Mouse (Mus musculus): Measurements from ENCODE around the gene Mdfi. TPM values are rescaled to one million over a fixed set of nuclear protein-coding genes. Genes with fewer than 3 reads are reported as not detected.
A peak's percentile ranks its signal among the peaks of the same experiment; 100 is the strongest.

The Mdfi gene
- polyA plus RNA-seq, 1 experiment from 2014 or later, result 12.4 TPM

DNA sequence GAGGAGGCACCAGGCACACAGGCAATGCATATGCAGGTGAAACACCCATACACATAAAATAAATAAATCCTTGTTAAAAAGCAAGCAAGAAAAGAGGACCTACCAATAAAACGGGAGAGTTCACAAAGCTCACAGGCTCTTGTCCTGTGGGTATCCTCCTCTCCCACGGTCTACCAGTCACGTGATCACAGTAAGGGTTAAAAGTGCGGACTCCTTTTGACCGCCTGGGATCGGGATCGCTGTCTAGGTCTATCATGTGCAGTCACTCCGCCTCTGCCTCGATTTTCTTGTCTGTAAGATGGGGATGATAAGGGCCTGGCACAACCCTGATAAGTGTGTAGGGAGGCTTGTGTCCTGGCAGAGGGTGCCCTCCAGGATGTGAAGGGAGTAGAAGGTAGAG lies 37.1 kb downstream of the Mdfi start:
- Histone ChIP-seq H3K36me3 (ENCODE audit: control insufficient read depth, insufficient read depth, low read length) (no peaks in the 10 kb centered on the region), H3K9me3 (replicated peaks; ENCODE audit: control insufficient read depth, low read length) (no peaks in the 10 kb centered on the region)
- ATAC-seq, result no peak

DNA sequence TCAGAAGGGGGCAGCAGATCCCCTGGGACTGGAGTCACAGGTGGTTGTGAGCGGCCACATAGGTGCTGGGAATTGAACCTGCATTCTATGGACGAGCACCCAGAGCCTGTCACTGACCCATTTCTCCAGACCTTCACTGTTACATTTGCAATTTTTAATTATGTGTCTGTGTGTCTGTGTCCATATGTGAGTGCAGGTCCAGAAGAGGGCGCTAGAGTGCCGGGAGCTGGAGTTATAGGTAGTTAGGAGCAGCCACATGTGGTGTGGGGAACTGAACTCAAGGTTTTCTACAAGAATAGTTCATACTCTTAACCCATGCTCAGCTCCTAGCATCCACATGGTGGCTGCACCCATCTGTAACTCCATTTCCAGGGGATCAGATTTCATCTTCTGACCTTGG lies 37.5 kb downstream of the Mdfi start:
- Histone ChIP-seq H3K27ac (ENCODE audit: low read depth, low read length) (no peak overlapping the region), H3K4me2 (ENCODE audit: low read length) (no peak overlapping the region), H3K36me3 (ENCODE audit: control insufficient read depth, insufficient read depth, low read length) (no peaks in the 10 kb centered on the region), H3K4me1 (ENCODE audit: control insufficient read depth, insufficient read depth, low read length) (no peaks in the 10 kb centered on the region), H3K27me3 (replicated peaks; ENCODE audit: control insufficient read depth, insufficient read depth, low read length) (no peaks in the 10 kb centered on the region), H3K9me3 (replicated peaks; ENCODE audit: control insufficient read depth, low read length) (no peaks in the 10 kb centered on the region), H3K4me3 (ENCODE audit: low read depth, low read length) (no peak overlapping the region), H3K9ac (ENCODE audit: low read length) (no peak overlapping the region)
- ATAC-seq (no peak), DNase-seq (ENCODE audit: low spot score) (no peak)
- WGBS, result 78% methylated on average over 4 of the region's 4 CpGs

More for the DNA sequence above, 37.1 kb downstream of the Mdfi start:
- H3K4me2 ChIP-seq (ENCODE audit: low read length), result no peak overlapping the region
- H3K9ac ChIP-seq (ENCODE audit: low read length), result no peak overlapping the region
- WGBS, result 85% methylated on average over 9 of the region's 9 CpGs
- no peak for DNase-seq (ENCODE audit: low spot score)
- no peak overlapping the region for H3K27ac ChIP-seq (ENCODE audit: low read depth, low read length)
- no peaks in the 10 kb centered on the region for H3K4me1 ChIP-seq (ENCODE audit: control insufficient read depth, insufficient read depth, low read length)
- H3K4me3 ChIP-seq (ENCODE audit: low read depth, low read length), result no peak overlapping the region
- no peaks in the 10 kb centered on the region for H3K27me3 ChIP-seq (replicated peaks; ENCODE audit: control insufficient read depth, insufficient read depth, low read length)

DNA sequence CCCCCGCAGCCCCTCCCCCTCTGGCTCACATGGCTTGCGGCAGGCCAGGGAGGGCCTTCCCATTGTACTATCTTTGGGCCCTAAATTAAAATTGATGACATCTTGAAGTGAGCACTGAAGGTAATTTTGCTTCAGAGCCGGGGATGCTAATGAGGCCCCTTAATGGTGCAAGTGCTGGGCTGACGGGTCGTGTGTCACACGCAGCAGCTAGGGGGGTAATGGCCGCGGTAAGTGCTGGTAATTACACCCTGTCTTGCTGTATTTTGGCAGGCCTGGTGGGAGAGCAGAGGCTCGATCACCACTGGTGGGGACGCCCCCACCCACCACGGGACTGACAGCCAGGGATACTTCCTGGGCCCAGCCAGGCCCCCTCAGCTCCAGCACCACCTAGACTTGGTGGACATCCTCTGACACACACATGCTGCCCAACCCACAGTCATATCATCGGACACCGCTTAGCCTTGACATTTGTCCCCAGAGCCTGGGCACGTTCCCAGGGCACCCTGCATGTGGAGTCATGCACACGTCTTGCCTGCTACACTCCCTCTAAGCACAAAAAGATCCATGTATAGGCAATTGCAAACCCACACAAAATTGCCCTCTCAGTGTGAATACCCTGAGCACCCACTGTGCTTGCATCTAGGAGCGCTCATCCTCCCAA lies 38.2 kb downstream of the Mdfi start:
- peak; percentile 54 for DNase-seq (ENCODE audit: low spot score)
- ATAC-seq, result peak; percentile 13; the same call in 1 of the 2 replicates
- Histone ChIP-seq H3K4me3 (ENCODE audit: low read depth, low read length) (no peak overlapping the region), H3K9ac (ENCODE audit: low read length) (no peak overlapping the region), H3K4me2 (ENCODE audit: low read length) (no peak overlapping the region), H3K27me3 (replicated peaks; ENCODE audit: control insufficient read depth, insufficient read depth, low read length) (no peaks in the 10 kb centered on the region), H3K36me3 (ENCODE audit: control insufficient read depth, insufficient read depth, low read length) (no peaks in the 10 kb centered on the region), H3K27ac (ENCODE audit: low read depth, low read length) (no peak overlapping the region), H3K9me3 (replicated peaks; ENCODE audit: control insufficient read depth, low read length) (no peaks in the 10 kb centered on the region), H3K4me1 (ENCODE audit: control insufficient read depth, insufficient read depth, low read length) (no peaks in the 10 kb centered on the region)
- WGBS, result 44% methylated on average over 16 of the region's 16 CpGs

DNA sequence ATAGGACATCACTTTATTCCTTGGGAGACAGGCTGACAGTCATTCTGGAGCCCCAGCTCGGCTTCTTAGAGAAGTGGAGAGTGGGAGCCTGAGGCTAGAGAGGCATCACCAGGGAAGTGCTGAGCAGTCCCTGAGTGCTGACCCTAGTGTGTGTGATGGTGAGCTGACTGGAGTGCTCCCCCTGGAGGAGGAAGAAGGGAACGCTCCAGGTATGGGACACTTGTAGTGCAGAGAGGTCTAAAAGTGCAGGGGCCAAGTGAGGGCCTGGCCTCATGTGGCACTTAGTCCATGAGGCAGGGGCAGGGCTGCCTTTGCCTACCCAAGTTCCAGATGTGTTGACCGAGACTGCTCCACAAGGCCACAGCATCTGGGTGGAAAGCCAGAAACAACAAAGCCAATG lies 39.0 kb downstream of the Mdfi start:
- Histone ChIP-seq H3K9me3 (replicated peaks; ENCODE audit: control insufficient read depth, low read length) (no peaks in the 10 kb centered on the region), H3K27me3 (replicated peaks; ENCODE audit: control insufficient read depth, insufficient read depth, low read length) (no peaks in the 10 kb centered on the region), H3K4me2 (ENCODE audit: low read length) (no peak overlapping the region), H3K4me3 (ENCODE audit: low read depth, low read length) (no peak overlapping the region), H3K27ac (ENCODE audit: low read depth, low read length) (no peak overlapping the region), H3K36me3 (ENCODE audit: control insufficient read depth, insufficient read depth, low read length) (no peaks in the 10 kb centered on the region), H3K4me1 (ENCODE audit: control insufficient read depth, insufficient read depth, low read length) (no peaks in the 10 kb centered on the region), H3K9ac (ENCODE audit: low read length) (no peak overlapping the region)
- WGBS, result 41% methylated on average over 3 of the region's 3 CpGs
- DNase-seq (ENCODE audit: low spot score), result peak; percentile 52
- ATAC-seq, result no peak

DNA sequence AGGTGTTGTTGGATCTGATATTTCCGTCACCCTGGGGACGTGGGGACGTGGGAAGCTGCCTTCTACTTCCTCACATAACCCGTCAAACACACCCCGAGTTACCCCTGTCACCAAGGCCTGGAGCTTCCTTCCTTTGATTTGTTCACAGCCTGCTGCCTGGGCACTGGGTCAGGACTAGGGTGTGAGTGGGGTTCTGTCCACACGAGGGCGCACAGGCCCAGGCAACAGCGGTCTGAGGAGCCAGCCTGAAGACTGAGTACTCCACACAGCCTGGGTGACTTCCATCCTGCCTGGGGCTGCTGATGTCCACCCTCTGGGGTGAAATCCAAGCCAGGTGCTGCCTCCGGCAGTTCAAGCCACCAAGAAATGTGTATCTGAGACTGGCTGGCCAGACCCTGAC lies 41.1 kb downstream of the Mdfi start:
- H3K9ac ChIP-seq (ENCODE audit: low read length), result no peak overlapping the region
- H3K4me2 ChIP-seq (ENCODE audit: low read length), result no peak overlapping the region
- no peaks in the 10 kb centered on the region for H3K9me3 ChIP-seq (replicated peaks; ENCODE audit: control insufficient read depth, low read length)
- no peaks in the 10 kb centered on the region for H3K27me3 ChIP-seq (replicated peaks; ENCODE audit: control insufficient read depth, insufficient read depth, low read length)
- ATAC-seq (peak; percentile 77), DNase-seq (ENCODE audit: low spot score) (peak; percentile 79)
- no peaks in the 10 kb centered on the region for H3K4me1 ChIP-seq (ENCODE audit: control insufficient read depth, insufficient read depth, low read length)
- no peak overlapping the region for H3K27ac ChIP-seq (ENCODE audit: low read depth, low read length)
- no peak overlapping the region for H3K4me3 ChIP-seq (ENCODE audit: low read depth, low read length)
- no peaks in the 10 kb centered on the region for H3K36me3 ChIP-seq (ENCODE audit: control insufficient read depth, insufficient read depth, low read length)
- WGBS, result 10% methylated on average over 9 of the region's 9 CpGs

DNA sequence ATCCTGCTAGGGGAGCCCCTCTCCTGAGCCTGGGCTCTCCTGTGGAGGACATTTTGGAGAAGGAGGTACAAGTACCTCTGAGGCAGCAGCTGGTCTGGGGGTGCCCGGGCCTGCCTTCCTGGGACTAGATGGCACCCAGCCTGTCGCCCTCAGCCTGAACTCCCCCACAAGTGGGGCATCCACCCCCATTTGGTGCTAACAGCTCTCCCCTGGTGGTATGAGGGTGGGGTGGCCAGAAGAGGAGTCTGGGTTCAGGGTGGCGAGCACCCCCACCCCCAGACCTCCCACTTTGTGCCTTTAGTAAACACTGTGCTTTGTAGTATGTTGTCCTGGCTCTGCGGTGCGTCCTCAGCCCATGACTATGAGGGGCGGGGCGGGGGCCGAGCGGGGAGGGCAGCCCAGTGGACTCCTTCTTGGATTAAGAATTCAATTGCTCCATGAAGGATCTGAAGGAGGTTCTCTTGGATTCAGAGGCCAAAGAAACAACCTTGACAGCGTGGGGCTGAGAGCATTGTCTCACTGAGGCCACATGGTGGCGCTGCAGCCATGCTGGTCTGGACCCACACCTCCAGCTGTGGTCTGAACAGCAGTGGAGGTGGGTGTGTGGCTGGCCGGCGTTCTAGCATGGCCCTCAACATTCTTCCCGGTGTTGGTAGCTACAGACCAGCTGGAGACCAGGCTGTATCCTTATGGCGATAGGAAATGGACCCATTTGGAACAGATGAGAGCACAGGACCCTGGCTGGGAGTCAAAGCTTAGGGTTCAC lies 42.2 kb downstream of the Mdfi start:
- WGBS, result 18% methylated on average over 15 of the region's 15 CpGs
- H3K36me3 ChIP-seq (ENCODE audit: control insufficient read depth, insufficient read depth, low read length), result no peaks in the 10 kb centered on the region
- DNase-seq (ENCODE audit: low spot score) (peak; percentile 81), ATAC-seq (peak; percentile 53)
- no peak overlapping the region for H3K4me2 ChIP-seq (ENCODE audit: low read length)
- H3K9me3 ChIP-seq (replicated peaks; ENCODE audit: control insufficient read depth, low read length), result no peaks in the 10 kb centered on the region
- H3K4me3 ChIP-seq (ENCODE audit: low read depth, low read length), result no peak overlapping the region
- no peaks in the 10 kb centered on the region for H3K4me1 ChIP-seq (ENCODE audit: control insufficient read depth, insufficient read depth, low read length)
- H3K27me3 ChIP-seq (replicated peaks; ENCODE audit: control insufficient read depth, insufficient read depth, low read length), result no peaks in the 10 kb centered on the region
- H3K9ac ChIP-seq (ENCODE audit: low read length), result 0 out of 2 replicates have a peak overlapping the region, but pooled peaks have one; percentile 0
- no peak overlapping the region for H3K27ac ChIP-seq (ENCODE audit: low read depth, low read length)

DNA sequence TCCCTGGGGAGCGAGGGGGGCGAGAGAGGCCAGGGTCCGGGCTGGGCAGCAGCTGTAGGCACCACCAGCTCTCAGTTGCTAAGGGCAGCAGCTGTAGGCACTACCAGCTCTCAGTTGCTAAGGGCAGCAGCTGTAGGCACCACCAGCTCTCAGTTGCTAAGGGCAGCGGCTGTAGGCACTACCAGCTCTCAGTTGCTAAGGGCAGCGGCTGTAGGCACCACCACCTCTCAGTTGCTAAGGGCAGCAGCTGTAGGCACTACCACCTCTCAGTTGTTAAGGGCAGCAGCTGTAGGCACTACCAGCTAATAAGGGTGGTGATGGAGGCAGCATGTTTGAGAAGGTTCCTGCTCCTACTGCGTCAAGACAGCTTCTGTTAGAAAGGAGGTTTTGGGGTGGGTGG lies 45.5 kb downstream of the Mdfi start:
- peak; percentile 52 for DNase-seq (ENCODE audit: low spot score)

DNA sequence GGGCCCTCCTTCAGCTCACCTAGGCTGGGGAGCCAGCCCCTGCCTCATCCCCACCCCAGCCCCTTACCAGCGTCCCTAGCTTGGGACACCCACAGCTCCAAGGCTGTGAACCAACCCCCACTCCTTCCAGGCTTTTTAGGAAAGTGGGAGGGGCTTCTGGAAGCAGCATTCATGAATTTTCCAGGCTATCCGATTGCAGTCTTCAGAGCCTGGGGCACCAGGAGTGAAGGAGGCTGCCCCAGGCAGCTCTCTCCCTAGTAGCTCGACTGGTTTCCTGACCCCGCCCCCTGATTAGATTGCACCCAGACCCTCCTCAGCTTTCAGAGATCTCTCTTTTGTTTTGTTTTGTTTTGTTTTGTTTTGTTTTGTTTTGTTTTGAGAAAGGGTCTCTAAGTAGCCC lies 46.2 kb downstream of the Mdfi start:
- no peak overlapping the region for H3K4me3 ChIP-seq (ENCODE audit: low read depth, low read length)
- no peak for DNase-seq (ENCODE audit: low spot score)
- no peak for ATAC-seq
- WGBS, result 4% methylated on average over 4 of the region's 4 CpGs
- no peaks in the 10 kb centered on the region for H3K36me3 ChIP-seq (ENCODE audit: control insufficient read depth, insufficient read depth, low read length)
- H3K4me2 ChIP-seq (ENCODE audit: low read length), result no peak overlapping the region
- no peaks in the 10 kb centered on the region for H3K9me3 ChIP-seq (replicated peaks; ENCODE audit: control insufficient read depth, low read length)
- no peaks in the 10 kb centered on the region for H3K27me3 ChIP-seq (replicated peaks; ENCODE audit: control insufficient read depth, insufficient read depth, low read length)
- no peak overlapping the region for H3K9ac ChIP-seq (ENCODE audit: low read length)
- no peak overlapping the region for H3K27ac ChIP-seq (ENCODE audit: low read depth, low read length)
- H3K4me1 ChIP-seq (ENCODE audit: control insufficient read depth, insufficient read depth, low read length), result no peaks in the 10 kb centered on the region

More for the DNA sequence above, 45.5 kb downstream of the Mdfi start:
- Histone ChIP-seq H3K9me3 (replicated peaks; ENCODE audit: control insufficient read depth, low read length) (no peaks in the 10 kb centered on the region), H3K4me1 (ENCODE audit: control insufficient read depth, insufficient read depth, low read length) (no peaks in the 10 kb centered on the region), H3K9ac (ENCODE audit: low read length) (no peak overlapping the region), H3K4me2 (ENCODE audit: low read length) (no peak overlapping the region), H3K27ac (ENCODE audit: low read depth, low read length) (no peak overlapping the region), H3K4me3 (ENCODE audit: low read depth, low read length) (no peak overlapping the region), H3K36me3 (ENCODE audit: control insufficient read depth, insufficient read depth, low read length) (no peaks in the 10 kb centered on the region), H3K27me3 (replicated peaks; ENCODE audit: control insufficient read depth, insufficient read depth, low read length) (no peaks in the 10 kb centered on the region)
- 62% methylated on average over 6 of the region's 6 CpGs for WGBS
- ATAC-seq, result no peak

DNA sequence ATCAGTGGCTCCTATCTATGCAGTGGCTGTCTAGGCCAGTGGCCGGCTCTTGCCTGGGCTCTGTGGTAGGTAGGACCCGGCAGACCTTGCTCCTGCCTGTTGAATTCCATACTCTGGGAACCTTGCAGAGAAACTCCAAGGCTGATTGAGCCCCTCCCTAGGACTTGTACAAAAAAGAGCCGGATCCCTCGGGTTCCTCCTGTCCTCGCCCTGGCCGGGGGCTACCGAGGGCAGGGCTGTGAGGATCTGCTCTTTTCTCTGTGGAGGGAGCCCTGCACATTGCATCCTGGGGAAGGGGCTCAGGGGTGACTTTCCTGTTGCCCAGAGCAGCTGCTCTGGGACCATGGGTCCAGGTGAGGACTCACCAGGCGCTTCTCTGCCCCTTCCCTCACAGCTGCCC lies 46.9 kb downstream of the Mdfi start:
- no peak overlapping the region for H3K9ac ChIP-seq (ENCODE audit: low read length)
- 46% methylated on average over 8 of the region's 8 CpGs for WGBS
- no peaks in the 10 kb centered on the region for H3K27me3 ChIP-seq (replicated peaks; ENCODE audit: control insufficient read depth, insufficient read depth, low read length)

More for the DNA sequence above, 46.9 kb downstream of the Mdfi start:
- Histone ChIP-seq H3K4me2 (ENCODE audit: low read length) (no peak overlapping the region), H3K36me3 (ENCODE audit: control insufficient read depth, insufficient read depth, low read length) (no peaks in the 10 kb centered on the region), H3K4me1 (ENCODE audit: control insufficient read depth, insufficient read depth, low read length) (no peaks in the 10 kb centered on the region), H3K9me3 (replicated peaks; ENCODE audit: control insufficient read depth, low read length) (no peaks in the 10 kb centered on the region), H3K4me3 (ENCODE audit: low read depth, low read length) (no peak overlapping the region), H3K27ac (ENCODE audit: low read depth, low read length) (no peak overlapping the region)
- ATAC-seq (no peak), DNase-seq (ENCODE audit: low spot score) (no peak)

Data from forebrain, embryonic 14.5 days (tissue).